8 mouse cellular contexts compared by ENCODE assay signal in the genomic region with DNA sequence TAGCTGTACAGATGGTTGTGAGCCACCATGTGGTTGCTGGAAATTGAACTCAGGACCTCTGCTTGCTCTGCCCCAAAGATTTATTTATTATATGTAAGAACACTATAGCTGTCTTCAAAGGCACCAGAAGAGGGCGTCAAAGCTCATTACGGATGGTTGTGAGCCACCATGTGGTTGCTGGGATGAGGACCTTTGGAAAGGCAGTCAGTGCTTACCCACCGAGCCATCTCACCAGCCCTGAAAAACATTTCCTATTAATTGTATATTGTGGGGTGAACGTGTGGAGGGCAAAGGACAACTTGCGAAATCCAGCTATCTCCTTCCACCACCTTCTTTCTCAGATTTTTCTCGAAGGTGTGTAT. TPM values are rescaled to one million over a fixed set of nuclear protein-coding genes. Genes with fewer than 3 reads are reported as not detected.
DNase-seq lines count a peak whose midpoint lies in the region; ATAC-seq and TF ChIP-seq lines count a peak whose summit lies in the region.

No protein-coding gene starts in this region.

- H3K79me2 ChIP-seq in CH12.LX (replicated peaks; ENCODE audit: control insufficient read depth, extremely low read depth, insufficient read depth, poor library complexity, severe bottlenecking) = no peaks in the 10 kb centered on the region

- no peak for TF ChIP-seq EP300 in CH12.LX (IDR thresholded peaks at IDR 0.05; ENCODE audit: low read length)

- H3K27me3 ChIP-seq in heart, embryonic 11.5 days (ENCODE audit: control insufficient read depth, insufficient read depth, low read length) = no peaks in the 10 kb centered on the region
- no peaks in the 10 kb centered on the region for H3K27me3 ChIP-seq in CH12.LX (replicated peaks)
- H3K27me3 ChIP-seq in hindbrain, embryonic 15.5 days = no peaks in the 10 kb centered on the region
- no peaks in the 10 kb centered on the region for H3K27me3 ChIP-seq in liver, embryonic 16.5 days (ENCODE audit: control insufficient read depth, insufficient read depth, low read depth, low read length)
- no peaks in the 10 kb centered on the region for H3K27me3 ChIP-seq in stomach, embryonic 14.5 days (ENCODE audit: control insufficient read depth, insufficient read depth, low read length)

- H3K27ac ChIP-seq in heart, embryonic 11.5 days (ENCODE audit: low read depth, low read length) = no peak overlapping the region
- no peak overlapping the region for H3K27ac ChIP-seq in CH12.LX (ENCODE audit: insufficient read depth, low read depth)
- H3K27ac ChIP-seq in hindbrain, embryonic 15.5 days (replicated peaks) = no peak overlapping the region; the same call in 1 of the 2 replicates
- peak overlapping the region; percentile 94 for H3K27ac ChIP-seq in liver, embryonic 16.5 days (ENCODE audit: low read length)
- H3K27ac ChIP-seq in stomach, embryonic 14.5 days (ENCODE audit: low read length) = no peak overlapping the region

- dilution Hi-C loops in CH12.LX (cut with MboI; ENCODE audit: extremely low pct_ligation_motif_present, extremely low pct_unique_long_range_greater_than_20kb, low sequenced_read_pairs) = no loop called here

- H3K9me3 ChIP-seq in heart, embryonic 11.5 days (replicated peaks; ENCODE audit: control insufficient read depth, low read length) = no peaks in the 10 kb centered on the region
- peaks cover 4% of the 10 kb centered on the region for H3K9me3 ChIP-seq in CH12.LX (replicated peaks; ENCODE audit: low read length)
- H3K9me3 ChIP-seq in hindbrain, embryonic 15.5 days = no peaks in the 10 kb centered on the region
- no peaks in the 10 kb centered on the region for H3K9me3 ChIP-seq in liver, embryonic 16.5 days (replicated peaks; ENCODE audit: control insufficient read depth, low read length)
- H3K9me3 ChIP-seq in stomach, embryonic 14.5 days (ENCODE audit: control insufficient read depth, low read depth, low read length) = no peaks in the 10 kb centered on the region

- peak overlapping the region; percentile 98 for H3K4me2 ChIP-seq in heart, embryonic 11.5 days
- peak overlapping the region; percentile 88 for H3K4me2 ChIP-seq in CH12.LX (ENCODE audit: insufficient read depth, low read depth, poor library complexity, severe bottlenecking)
- peak overlapping the region; percentile 67 for H3K4me2 ChIP-seq in hindbrain, embryonic 15.5 days
- peak overlapping the region; percentile 97 for H3K4me2 ChIP-seq in liver, embryonic 16.5 days (ENCODE audit: low read depth, low read length)
- H3K4me2 ChIP-seq in stomach, embryonic 14.5 days (replicated peaks; ENCODE audit: low read depth, low read length) = peak overlapping the region; percentile 69

- no peaks in the 10 kb centered on the region for H3K36me3 ChIP-seq in heart, embryonic 11.5 days (ENCODE audit: control insufficient read depth, insufficient read depth, low read length)
- H3K36me3 ChIP-seq in CH12.LX (replicated peaks in 1 of 2; ENCODE audit: control insufficient read depth in 1 of 2, insufficient read depth in 1 of 2, low read length in 1 of 2) = no peaks in the 10 kb centered on the region
- H3K36me3 ChIP-seq in hindbrain, embryonic 15.5 days = no peaks in the 10 kb centered on the region
- no peaks in the 10 kb centered on the region for H3K36me3 ChIP-seq in liver, embryonic 16.5 days (ENCODE audit: control insufficient read depth, insufficient read depth)
- H3K36me3 ChIP-seq in stomach, embryonic 14.5 days (ENCODE audit: control insufficient read depth, insufficient read depth, low read length) = no peaks in the 10 kb centered on the region

- TF ChIP-seq POLR2A in CH12.LX (IDR thresholded peaks at IDR 0.05; ENCODE audit: low read depth, low read length) = no peak

- in situ Hi-C loops in CH12.LX (cut with MboI; ENCODE audit: low pct_ligation_motif_present, low pct_unique_long_range_greater_than_20kb, low sequenced_read_pairs) = loop anchor here (5.0 to 10.0 kb wide), 3 partner anchors 98 to 258 kb away; a partner anchor contains a TSS

- H3K4me3 ChIP-seq in heart, embryonic 11.5 days (ENCODE audit: low read depth, low read length) = peak overlapping the region; percentile 51
- peak overlapping the region; percentile 24 to 44 (median 44) for H3K4me3 ChIP-seq in CH12.LX (replicated peaks in 1 of 3; ENCODE audit: low read depth in 2 of 3, low read length in 2 of 3, poor library complexity in 1 of 3)
- H3K4me3 ChIP-seq in hindbrain, embryonic 15.5 days = peak overlapping the region; percentile 31; the same call in 1 of the 2 replicates
- peak overlapping the region; percentile 67 for H3K4me3 ChIP-seq in liver, embryonic 16.5 days (ENCODE audit: low read depth, low read length)
- peak overlapping the region; percentile 30 for H3K4me3 ChIP-seq in stomach, embryonic 14.5 days (ENCODE audit: low read depth, low read length)

- peak; percentile 30 for TF ChIP-seq RAD21 in CH12.LX (IDR thresholded peaks at IDR 0.05; ENCODE audit: low read depth, low read length)

- peak overlapping the region; percentile 71; the same call in 1 of the 2 replicates for H3K9ac ChIP-seq in heart, embryonic 11.5 days (ENCODE audit: low read depth, low read length)
- H3K9ac ChIP-seq in CH12.LX (ENCODE audit: insufficient read depth, low read depth) = peak overlapping the region; percentile 20; the same call in 1 of the 2 replicates
- no peak overlapping the region for H3K9ac ChIP-seq in hindbrain, embryonic 15.5 days
- peak overlapping the region; percentile 64 for H3K9ac ChIP-seq in liver, embryonic 16.5 days (ENCODE audit: low read depth, low read length)
- no peak overlapping the region for H3K9ac ChIP-seq in stomach, embryonic 14.5 days (replicated peaks; ENCODE audit: low read depth, low read length)

- 7% methylated on average over 6 of the region's 6 CpGs for WGBS in heart, embryonic 11.5 days (ENCODE audit: insufficient replicate concordance)
- 9% methylated on average over 6 of the region's 6 CpGs for WGBS in hindbrain, embryonic 15.5 days
- 2% methylated on average over 6 of the region's 6 CpGs for WGBS in liver, embryonic 16.5 days (ENCODE audit: insufficient replicate concordance)
- WGBS in stomach, embryonic 14.5 days = 5% methylated on average over 6 of the region's 6 CpGs

- TF ChIP-seq CTCF in CH12.LX (conservative IDR thresholded peaks at IDR 0.05 in 1 of 2, IDR thresholded peaks at IDR 0.05 in 1 of 2; ENCODE audit: low read depth in 2 of 2, low read length in 2 of 2) = peak in 1 of 2 experiments; percentile 76; a peak in 2 of 4 replicates

- ATAC-seq in heart, embryonic 11.5 days (replicated peaks; ENCODE audit: insufficient number of reproducible peaks, low FRiP score, low TSS enrichment) = no peak
- ATAC-seq in hindbrain, embryonic 15.5 days (ENCODE audit: low FRiP score, low read depth) = 0 out of 2 replicates have a peak, but pooled peaks have one; percentile 3
- ATAC-seq in liver, embryonic 16.5 days (ENCODE audit: low read depth) = no peak
- no peak for ATAC-seq in stomach, embryonic 14.5 days (ENCODE audit: insufficient number of reproducible peaks, insufficient read depth, low FRiP score, low read depth)

- no peak for DNase-seq in heart, postnatal 4 days
- peak; percentile 78 for DNase-seq in CH12.LX (ENCODE audit: extremely low read depth)
- peak; percentile 72 for DNase-seq in embryo, embryonic 11 days
- DNase-seq in right cerebral cortex, adult 18-20 months = no peak

- peaks cover 6% of the 10 kb centered on the region; the same call in 1 of the 2 replicates for H3K4me1 ChIP-seq in heart, embryonic 11.5 days (ENCODE audit: control insufficient read depth, insufficient read depth, low read length)
- H3K4me1 ChIP-seq in CH12.LX (ENCODE audit: control insufficient read depth in 1 of 2, insufficient read depth in 2 of 2) = peaks cover 0 to 28% of the 10 kb centered on the region in 2 experiments; a peak in 2 of 4 replicates
- peaks cover 19% of the 10 kb centered on the region for H3K4me1 ChIP-seq in hindbrain, embryonic 15.5 days (replicated peaks)
- peaks cover 20% of the 10 kb centered on the region for H3K4me1 ChIP-seq in liver, embryonic 16.5 days (ENCODE audit: control insufficient read depth, low read depth, low read length)
- no peaks in the 10 kb centered on the region for H3K4me1 ChIP-seq in stomach, embryonic 14.5 days (ENCODE audit: control insufficient read depth, insufficient read depth, low read length)

RNA-seq across cellular contexts. Expression of a gene that starts 8.0 kb away (rescaled TPM):
- not detected in 2 replicates for polyA plus RNA-seq in heart, embryonic 11.5 days (2014; fragmentation: Nextera tagmentation; extraction: Ambion mirVana)
- total RNA-seq in heart, postnatal 4 days (2021) = not detected
- total RNA-seq in CH12.LX (2012; rRNA removed) (not detected in 2 replicates), CH12.LX (2014; rRNA removed) (not detected in 2 replicates)
- polyA plus RNA-seq in CH12.LX (2012; ENCODE audit: insufficient read length, low read depth) = not detected in 2 replicates
- polyA plus RNA-seq in hindbrain, embryonic 15.5 days (2015; fragmentation: Nextera tagmentation; extraction: Ambion mirVana) = 0.10 TPM in 1 of 2 replicates, not detected in the other
- polyA plus RNA-seq in liver, embryonic 16.5 days (2015; fragmentation: Nextera tagmentation; extraction: Ambion mirVana) = 4.1 and 4.7 TPM in 2 replicates
- 7.1 and 7.7 TPM in 2 replicates for polyA plus RNA-seq in stomach, embryonic 14.5 days (2014; fragmentation: Nextera tagmentation; extraction: Ambion mirVana)

RNA-seq across cellular contexts. Expression of a gene that starts 32.1 kb away (rescaled TPM):
- polyA plus RNA-seq in heart, embryonic 11.5 days (2014; fragmentation: Nextera tagmentation; extraction: Ambion mirVana) = 15.5 and 18.6 TPM in 2 replicates
- total RNA-seq in heart, postnatal 4 days (2021) = 10 to 100 TPM; 52.1 to 53.3 TPM
- total RNA-seq in CH12.LX (2012; rRNA removed) (13.6 and 14.3 TPM in 2 replicates), CH12.LX (2014; rRNA removed) (12.1 and 14.9 TPM in 2 replicates)
- polyA plus RNA-seq in CH12.LX (2012; ENCODE audit: insufficient read length, low read depth) = 18.3 and 29.2 TPM in 2 replicates
- polyA plus RNA-seq in hindbrain, embryonic 15.5 days (2015; fragmentation: Nextera tagmentation; extraction: Ambion mirVana) = 43.9 and 46.1 TPM in 2 replicates
- polyA plus RNA-seq in liver, embryonic 16.5 days (2015; fragmentation: Nextera tagmentation; extraction: Ambion mirVana) = 3.2 and 3.3 TPM in 2 replicates
- polyA plus RNA-seq in stomach, embryonic 14.5 days (2014; fragmentation: Nextera tagmentation; extraction: Ambion mirVana) = 27.6 and 27.7 TPM in 2 replicates

RNA-seq across cellular contexts. Expression of a gene that starts 36.9 kb away (rescaled TPM):
- polyA plus RNA-seq in heart, embryonic 11.5 days (2014; fragmentation: Nextera tagmentation; extraction: Ambion mirVana) = 31.0 and 35.0 TPM in 2 replicates
- 10 to 100 TPM; 27.7 to 34.9 TPM for total RNA-seq in heart, postnatal 4 days (2021)
- total RNA-seq in CH12.LX (2012; rRNA removed) (21.6 TPM in 2 replicates), CH12.LX (2014; rRNA removed) (11.0 and 11.5 TPM in 2 replicates)
- polyA plus RNA-seq in CH12.LX (2012; ENCODE audit: insufficient read length, low read depth) = 32.5 and 49.1 TPM in 2 replicates
- 132 and 135 TPM in 2 replicates for polyA plus RNA-seq in hindbrain, embryonic 15.5 days (2015; fragmentation: Nextera tagmentation; extraction: Ambion mirVana)
- 9.8 and 10.2 TPM in 2 replicates for polyA plus RNA-seq in liver, embryonic 16.5 days (2015; fragmentation: Nextera tagmentation; extraction: Ambion mirVana)
- 51.8 and 54.6 TPM in 2 replicates for polyA plus RNA-seq in stomach, embryonic 14.5 days (2014; fragmentation: Nextera tagmentation; extraction: Ambion mirVana)

RNA-seq across cellular contexts. Expression of a gene that starts 55.8 kb away (rescaled TPM):
- 0.30 and 0.37 TPM in 2 replicates for polyA plus RNA-seq in heart, embryonic 11.5 days (2014; fragmentation: Nextera tagmentation; extraction: Ambion mirVana)
- under 1 TPM in 1 of 2 experiments, not detected in 1; 0.18 TPM for total RNA-seq in heart, postnatal 4 days (2021)
- total RNA-seq in CH12.LX (2012; rRNA removed) (not detected in 2 replicates), CH12.LX (2014; rRNA removed) (not detected in 2 replicates)
- polyA plus RNA-seq in CH12.LX (2012; ENCODE audit: insufficient read length, low read depth) = 0.37 and 0.46 TPM in 2 replicates
- polyA plus RNA-seq in hindbrain, embryonic 15.5 days (2015; fragmentation: Nextera tagmentation; extraction: Ambion mirVana) = 0.18 and 0.96 TPM in 2 replicates
- 0.26 and 0.61 TPM in 2 replicates for polyA plus RNA-seq in liver, embryonic 16.5 days (2015; fragmentation: Nextera tagmentation; extraction: Ambion mirVana)
- 0.57 and 0.75 TPM in 2 replicates for polyA plus RNA-seq in stomach, embryonic 14.5 days (2014; fragmentation: Nextera tagmentation; extraction: Ambion mirVana)

Comparison
In these comparisons a context has a peak if more than half of its experiments do, and no peak if none do; other contexts are left out.
1. H3K9ac ChIP-seq: peak in heart, embryonic 11.5 days (single experiment), CH12.LX (single experiment) and liver, embryonic 16.5 days (single experiment); none in hindbrain, embryonic 15.5 days (single experiment) and stomach, embryonic 14.5 days (single experiment).
2. DNase-seq: peak in CH12.LX (single experiment) and embryo, embryonic 11 days (single experiment); none in heart, postnatal 4 days (single experiment) and right cerebral cortex, adult 18-20 months (single experiment).
3. Peak in every context shown above with its lines, with median percentiles within 50 percentile points of each other: H3K4me2 ChIP-seq and H3K4me3 ChIP-seq.